Mouse (Mus musculus) ES-Bruce4 (cell line): ENCODE measurements around the gene AC124502.3. TPM values are rescaled to one million over a fixed set of nuclear protein-coding genes. Genes with fewer than 3 reads are reported as not detected.

ENCODE experiments used
- H3K27ac ChIP-seq: 2 replicates; pipeline ENCODE4 v1.5.1; 2012; ENCODE audit warnings: low read length, inconsistent platforms; ENCODE audit not compliant: insufficient read depth
- H3K27me3 ChIP-seq: 2 replicates; pipeline ENCODE4 v1.6.1; 2012; ENCODE audit warnings: mild to moderate bottlenecking, low read length, inconsistent platforms; ENCODE audit not compliant: control insufficient read depth, poor library complexity, insufficient read depth, severe bottlenecking
- H3K36me3 ChIP-seq: 2 replicates; pipeline ENCODE4 v1.6.1; 2012; ENCODE audit warnings: inconsistent platforms, mild to moderate bottlenecking, low read length, moderate library complexity; ENCODE audit not compliant: control insufficient read depth, poor library complexity, insufficient read depth, severe bottlenecking
- H3K4me1 ChIP-seq: one replicate; pipeline ENCODE4 v1.8.1; 2011; ENCODE audit warnings: low read length; ENCODE audit not compliant: control insufficient read depth, insufficient read depth
- H3K4me3 ChIP-seq: 2 replicates; pipeline ENCODE4 v1.5.1; 2011; ENCODE audit warnings: low read depth, mild to moderate bottlenecking, low read length
- H3K9ac ChIP-seq: 2 replicates; pipeline ENCODE4 v1.6.1; 2012; ENCODE audit warnings: low read depth, mild to moderate bottlenecking, inconsistent platforms; ENCODE audit not compliant: poor library complexity, severe bottlenecking
- H3K9me3 ChIP-seq: replicated peaks from 2 replicates; pipeline ENCODE4 v1.6.1; 2012; ENCODE audit warnings: mild to moderate bottlenecking, low read length, inconsistent platforms; ENCODE audit not compliant: control insufficient read depth, poor library complexity, insufficient read depth, severe bottlenecking
- CTCF ChIP-seq: IDR thresholded peaks from one replicate; pipeline ENCODE4 v1.8.1; 2011; ENCODE audit warnings: low read depth, low read length
- EP300 ChIP-seq: IDR thresholded peaks from 2 replicates; pipeline ENCODE4 v1.6.1; 2011; ENCODE audit warnings: low read depth, low read length; ENCODE audit not compliant: insufficient read depth
- POLR2A ChIP-seq: IDR thresholded peaks from one replicate; pipeline ENCODE4 v1.8.1; 2011; ENCODE audit warnings: low read length; ENCODE audit not compliant: insufficient read depth
- polyA plus RNA-seq: library from polyadenylated mRNA; stranded (reverse); fragments of >200 nt; gene quantifications from 2 replicates; pipeline ENCODE4 v1.2.4, GENCODE M21; 2011; ENCODE audit warnings: low read depth; ENCODE audit not compliant: missing spikeins, insufficient read depth, insufficient read length

AC124502.3 gene
- not detected in 2 replicates for polyA plus RNA-seq

DNA sequence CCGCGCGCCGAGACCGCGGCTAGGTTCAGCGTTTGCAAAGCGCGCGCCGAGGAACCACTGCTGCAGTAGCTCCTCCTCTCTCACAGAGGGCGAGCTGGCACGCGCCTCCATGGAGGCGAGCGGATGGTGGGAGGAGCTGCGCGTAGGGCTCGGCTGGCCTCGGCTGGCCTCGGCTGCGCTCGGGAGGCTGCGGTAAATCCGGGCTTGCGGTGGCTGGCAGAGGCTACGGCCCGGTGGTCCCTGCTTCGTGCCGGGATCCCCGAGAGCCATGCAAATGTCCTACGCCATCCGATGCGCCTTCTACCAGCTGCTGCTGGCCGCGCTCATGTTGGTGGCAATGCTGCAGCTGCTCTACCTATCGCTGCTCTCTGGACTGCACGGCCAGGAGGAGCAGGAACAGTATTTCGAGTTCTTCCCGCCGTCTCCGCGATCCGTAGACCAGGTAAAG lies at the start of gene AC124502.3, which contains the start of gene B4gat1:
AC124502.3 (plus strand) TSS at position 183 of the 448 bp plus-strand sequence.
B4gat1 (plus strand) TSS at position 118 of the 448 bp plus-strand sequence.
- Histone ChIP-seq H3K9me3 (no peaks in the 10 kb centered on the region), H3K36me3 (no peaks in the 10 kb centered on the region), H3K27me3 (no peaks in the 10 kb centered on the region), H3K27ac (peak within 1 kb of the TSS; percentile 19; the same call in 1 of the 2 replicates), H3K9ac (peak within 1 kb of the TSS; percentile 38), H3K4me3 (peak within 1 kb of the TSS; percentile 67), H3K4me1 (peaks cover 2% of the 10 kb centered on the region)
- TF ChIP-seq CTCF (peak; percentile 17), POLR2A (no peak), EP300 (no peak)

- Histone ChIP-seq H3K27me3 (peaks cover 13% of the 10 kb centered on the region), H3K9ac (no peak overlapping the region), H3K4me1 (no peaks in the 10 kb centered on the region), H3K9me3 (no peaks in the 10 kb centered on the region), H3K36me3 (no peaks in the 10 kb centered on the region), H3K27ac (no peak overlapping the region), H3K4me3 (no peak overlapping the region)
- no peak for TF ChIP-seq POLR2A
- peak; percentile 77 for TF ChIP-seq EP300
- TF ChIP-seq CTCF, result peak; percentile 25
These were observed 49.7 kb upstream of the AC124502.3 start for GRCm38 (mm10) chr19:4989013-4989412.

- Histone ChIP-seq H3K4me3 (no peak overlapping the region), H3K27ac (no peak overlapping the region), H3K27me3 (peaks cover 13% of the 10 kb centered on the region), H3K9ac (no peak overlapping the region), H3K9me3 (no peaks in the 10 kb centered on the region), H3K36me3 (no peaks in the 10 kb centered on the region), H3K4me1 (no peaks in the 10 kb centered on the region)
- TF ChIP-seq CTCF, result no peak
- no peak for TF ChIP-seq POLR2A
- TF ChIP-seq EP300, result no peak
These were observed 49.0 kb upstream of the AC124502.3 start for GRCm38 (mm10) chr19:4989434-4990255.

GRCm38 (mm10) chr19:4990256-4990625 lies 48.5 kb upstream of the AC124502.3 start, which contains the start of gene Npas4:
Gene Npas4, minus strand, starts transcription at chr19:4990316.
- H3K27me3 ChIP-seq, result peaks cover 13% of the 10 kb centered on the region
- no peak within 1 kb of the TSS for H3K27ac ChIP-seq
- no peak within 1 kb of the TSS; the same call in 1 of the 2 replicates for H3K4me3 ChIP-seq
- no peak within 1 kb of the TSS for H3K9ac ChIP-seq
- H3K36me3 ChIP-seq, result no peaks in the 10 kb centered on the region
- no peak for TF ChIP-seq POLR2A
- TF ChIP-seq CTCF, result no peak
- TF ChIP-seq EP300, result no peak
- H3K9me3 ChIP-seq, result no peaks in the 10 kb centered on the region
- H3K4me1 ChIP-seq, result no peaks in the 10 kb centered on the region

DNA sequence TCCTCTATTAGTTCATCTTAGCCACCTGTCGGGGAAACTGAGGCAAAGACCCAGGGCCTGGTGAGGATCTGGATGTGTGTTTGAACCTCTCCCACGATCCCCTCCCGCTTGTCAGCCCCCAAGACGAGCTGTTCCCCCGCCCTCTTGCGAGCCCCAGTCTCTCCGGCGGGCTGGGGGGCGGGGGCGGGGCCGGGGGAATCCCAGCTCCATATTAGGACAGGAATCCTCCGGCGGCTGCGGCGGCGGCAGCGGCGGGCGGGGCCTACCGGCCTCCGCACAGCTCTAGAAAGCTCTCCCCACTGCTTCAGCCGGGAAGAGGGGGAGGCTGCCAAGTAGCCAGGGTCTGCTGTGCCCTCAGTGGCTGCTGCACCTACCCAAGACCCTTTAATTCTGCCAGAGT lies 48.0 kb upstream of the AC124502.3 start:
- Histone ChIP-seq H3K9ac (no peak overlapping the region), H3K4me1 (no peaks in the 10 kb centered on the region), H3K4me3 (no peak overlapping the region; the same call in 1 of the 2 replicates), H3K36me3 (no peaks in the 10 kb centered on the region), H3K9me3 (no peaks in the 10 kb centered on the region), H3K27ac (no peak overlapping the region), H3K27me3 (peaks cover 13% of the 10 kb centered on the region)
- TF ChIP-seq POLR2A (no peak), EP300 (no peak), CTCF (no peak)

DNA sequence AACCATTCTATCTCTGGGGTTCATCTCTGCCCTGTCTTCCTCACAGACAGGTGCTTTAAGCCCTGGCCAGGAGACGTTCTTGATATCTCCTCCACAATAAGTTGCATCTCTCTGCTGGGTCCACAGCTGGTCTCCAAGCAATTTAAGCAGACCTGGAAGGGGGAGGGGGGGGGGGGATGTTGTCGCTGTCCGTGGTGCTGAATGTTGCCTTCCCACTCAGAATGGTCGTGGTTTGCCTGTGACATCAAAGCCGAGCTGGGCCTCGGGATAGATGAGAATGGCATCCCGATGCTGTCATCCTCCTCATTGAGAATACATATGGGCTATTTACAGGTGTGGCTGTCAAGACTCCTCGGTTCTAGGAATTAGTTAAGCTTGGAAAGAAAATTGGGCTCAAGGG lies 46.3 kb upstream of the AC124502.3 start:
- H3K9ac ChIP-seq, result no peak overlapping the region
- H3K36me3 ChIP-seq, result no peaks in the 10 kb centered on the region
- TF ChIP-seq EP300 (no peak), CTCF (no peak), POLR2A (no peak)
- H3K9me3 ChIP-seq, result no peaks in the 10 kb centered on the region
- no peak overlapping the region for H3K4me3 ChIP-seq
- no peak overlapping the region for H3K27ac ChIP-seq
- H3K4me1 ChIP-seq, result no peaks in the 10 kb centered on the region
- H3K27me3 ChIP-seq, result peaks cover 13% of the 10 kb centered on the region
